Mouse (Mus musculus): Measurements from ENCODE around the gene Hgfac.

DNA sequence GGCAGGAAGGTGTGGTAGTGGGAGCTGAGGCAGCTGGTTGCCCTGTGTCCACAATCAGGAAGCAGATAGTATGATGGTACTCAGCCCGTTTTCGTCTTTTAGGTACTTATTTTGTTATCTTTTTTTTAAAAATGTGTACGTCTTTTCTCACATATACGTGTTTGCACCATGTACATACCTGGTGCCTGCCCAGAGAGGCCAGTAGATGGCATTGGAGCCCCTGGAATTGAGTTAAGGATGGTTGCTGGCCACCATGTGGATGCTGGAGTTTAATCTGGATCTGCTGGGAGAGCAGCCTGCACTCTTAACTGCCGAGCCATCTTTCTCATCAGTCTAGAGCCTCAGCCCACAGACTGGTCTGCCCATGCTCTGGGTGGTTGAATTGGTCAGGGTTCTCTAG lies 9.2 kb downstream of the Hgfac start:
- TF ChIP-seq CTCF (IDR thresholded peaks at IDR 0.05; ENCODE audit: low read depth) (peak; percentile 18; the same call in 1 of the 2 replicates), EP300 (IDR thresholded peaks at IDR 0.05; ENCODE audit: low read depth) (no peak)
